Comparison of ENCODE assay signal across 10 mouse cellular contexts in the genomic region with DNA sequence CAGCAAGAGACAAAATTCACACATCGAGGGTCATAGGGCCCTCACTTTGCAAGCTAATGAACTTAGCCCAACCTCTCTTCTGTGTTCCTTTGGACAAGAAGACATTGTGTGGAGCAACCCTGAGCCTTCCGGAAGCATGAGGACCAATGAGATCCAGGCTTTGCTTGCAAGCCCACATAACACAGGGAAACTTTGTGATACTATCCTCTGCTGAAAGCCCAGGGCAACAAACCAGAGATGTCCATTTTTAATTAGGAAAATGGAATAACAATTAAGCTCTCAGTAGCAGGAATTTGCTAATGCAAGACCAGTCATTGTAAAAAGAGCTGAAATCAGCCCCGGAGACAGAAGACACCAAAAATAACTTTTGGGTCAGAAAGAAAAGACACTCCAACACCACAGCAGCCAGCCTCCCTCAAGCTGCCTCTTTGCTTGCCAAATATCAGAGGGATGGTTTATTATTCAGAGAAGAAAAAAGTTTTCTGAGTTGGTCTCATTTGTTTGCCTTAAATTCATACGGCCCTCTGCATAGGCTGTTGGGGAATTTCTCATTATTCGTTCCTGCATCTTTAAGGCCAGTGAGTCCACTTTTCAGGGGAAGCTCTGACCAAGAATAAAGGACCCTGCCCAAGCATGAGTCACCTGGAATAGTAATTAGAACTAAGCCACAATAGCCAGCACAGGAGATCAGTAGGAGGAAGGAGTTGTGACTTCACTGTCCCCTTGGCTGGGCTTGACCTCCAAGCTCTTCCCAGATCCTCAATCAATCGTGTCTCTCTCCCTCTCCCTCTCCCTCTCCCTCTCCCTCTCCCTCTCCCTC.
DNase-seq lines count a peak whose midpoint lies in the region; ATAC-seq and TF ChIP-seq lines count a peak whose summit lies in the region.
"Had no signal": no experiment of that assay in that cellular context is flagged by ENCODE, and none has a peak within 500 bp of the region (broad histone marks: within the 10 kb centered on the region; RNA-seq: fewer than 3 reads in every experiment).

No protein-coding gene starts in this region.

- H3K36me3 ChIP-seq in heart, embryonic 10.5 days = no peaks in the 10 kb centered on the region
- H3K36me3 ChIP-seq in lung, embryonic 16.5 days (ENCODE audit: control insufficient read depth, insufficient read depth, low read length) = no peaks in the 10 kb centered on the region
- H3K36me3 ChIP-seq in heart, postnatal 0 days (replicated peaks; ENCODE audit: control insufficient read depth, insufficient read depth, low read length) = no peaks in the 10 kb centered on the region
- no peaks in the 10 kb centered on the region for H3K36me3 ChIP-seq in stomach, embryonic 15.5 days

- no peak for TF ChIP-seq EP300 in heart, postnatal 0 days (IDR thresholded peaks at IDR 0.05; ENCODE audit: low read depth)

- no peaks in the 10 kb centered on the region for H3K4me1 ChIP-seq in heart, embryonic 10.5 days
- H3K4me1 ChIP-seq in lung, embryonic 16.5 days (replicated peaks; ENCODE audit: control insufficient read depth, insufficient read depth, low read length) = peaks cover 8% of the 10 kb centered on the region
- H3K4me1 ChIP-seq in heart, postnatal 0 days (ENCODE audit: control insufficient read depth, insufficient read depth) = 0 out of 2 replicates have a peak, but pooled peaks cover 7% of the 10 kb centered on the region
- 0 out of 2 replicates have a peak, but pooled peaks cover 8% of the 10 kb centered on the region for H3K4me1 ChIP-seq in stomach, embryonic 15.5 days

- peak; percentile 49 for ATAC-seq in lung, embryonic 16.5 days (ENCODE audit: low read depth)
- 0 out of 2 replicates have a peak, but pooled peaks have one; percentile 36 for ATAC-seq in heart, postnatal 0 days (ENCODE audit: insufficient read depth, low read depth)
- ATAC-seq in stomach, embryonic 15.5 days (ENCODE audit: insufficient read depth, low FRiP score, low read depth) = no peak
- ATAC-seq: inflammation-experienced regulatory T-cells, adult 6 months had no signal

- no peak overlapping the region for H3K9ac ChIP-seq in lung, embryonic 16.5 days (ENCODE audit: low read length)
- H3K9ac ChIP-seq in heart, postnatal 0 days (replicated peaks; ENCODE audit: low read depth, low read length) = no peak overlapping the region
- no peak overlapping the region for H3K9ac ChIP-seq in stomach, embryonic 15.5 days

- 71% methylated on average over 6 of the region's 6 CpGs for WGBS in heart, embryonic 10.5 days
- 50% methylated on average over 6 of the region's 6 CpGs for WGBS in lung, embryonic 16.5 days
- WGBS in heart, postnatal 0 days = 59% methylated on average over 6 of the region's 6 CpGs
- 45% methylated on average over 6 of the region's 6 CpGs for WGBS in stomach, embryonic 15.5 days

- no peak overlapping the region for H3K27ac ChIP-seq in heart, embryonic 10.5 days
- H3K27ac ChIP-seq in lung, embryonic 16.5 days (ENCODE audit: low read length) = peak overlapping the region; percentile 87
- peak overlapping the region; percentile 73 for H3K27ac ChIP-seq in heart, postnatal 0 days (ENCODE audit: low read depth)
- H3K27ac ChIP-seq in stomach, embryonic 15.5 days = peak overlapping the region; percentile 75

- peak; percentile 35 to 72 for DNase-seq in heart, adult 9 months (ENCODE audit: low spot score in 2 of 2)
- no peak for DNase-seq in heart, embryonic 10.5 days (ENCODE audit: low spot score)
- no peak for DNase-seq in lung, adult 18-20 months
- peak; percentile 14 for DNase-seq in heart, postnatal 0 days (ENCODE audit: low spot score)
- no peak for DNase-seq in urinary bladder, postnatal 10 days (ENCODE audit: low spot score)
- no peak for DNase-seq in urinary bladder, postnatal 14 days (ENCODE audit: low spot score)

- no peak for TF ChIP-seq CTCF in heart, postnatal 0 days (IDR thresholded peaks at IDR 0.05; ENCODE audit: low read depth)

- no peak overlapping the region for H3K4me2 ChIP-seq in lung, embryonic 16.5 days (ENCODE audit: low read depth, low read length)
- H3K4me2 ChIP-seq in heart, postnatal 0 days (ENCODE audit: low read depth, low read length) = no peak overlapping the region
- H3K4me2 ChIP-seq in stomach, embryonic 15.5 days = no peak overlapping the region

- peaks cover 4% of the 10 kb centered on the region; the same call in 1 of the 2 replicates for H3K9me3 ChIP-seq in heart, embryonic 10.5 days
- 0 out of 2 replicates have a peak, but pooled peaks cover 5% of the 10 kb centered on the region for H3K9me3 ChIP-seq in lung, embryonic 16.5 days (ENCODE audit: control insufficient read depth, low read length)
- H3K9me3 ChIP-seq in heart, postnatal 0 days (replicated peaks; ENCODE audit: control insufficient read depth, low read length) = peaks cover 13% of the 10 kb centered on the region
- 0 out of 2 replicates have a peak, but pooled peaks cover 3% of the 10 kb centered on the region for H3K9me3 ChIP-seq in stomach, embryonic 15.5 days

- no peaks in the 10 kb centered on the region for H3K27me3 ChIP-seq in heart, embryonic 10.5 days (ENCODE audit: insufficient read depth, poor library complexity, severe bottlenecking)
- H3K27me3 ChIP-seq in lung, embryonic 16.5 days (ENCODE audit: control insufficient read depth, insufficient read depth, low read depth, low read length) = no peaks in the 10 kb centered on the region
- no peaks in the 10 kb centered on the region for H3K27me3 ChIP-seq in heart, postnatal 0 days (ENCODE audit: control insufficient read depth, insufficient read depth, low read length)
- H3K27me3 ChIP-seq in stomach, embryonic 15.5 days (replicated peaks) = no peaks in the 10 kb centered on the region
- H3K27me3 ChIP-seq: megakaryocyte, embryonic 14.5 days had no signal

- no peak overlapping the region for H3K4me3 ChIP-seq in heart, embryonic 10.5 days
- no peak overlapping the region for H3K4me3 ChIP-seq in lung, embryonic 16.5 days (ENCODE audit: low read length)
- H3K4me3 ChIP-seq in heart, postnatal 0 days (ENCODE audit: low read depth, low read length) = no peak overlapping the region
- no peak overlapping the region for H3K4me3 ChIP-seq in stomach, embryonic 15.5 days (replicated peaks)
- H3K4me3 ChIP-seq: megakaryocyte, embryonic 14.5 days had no signal

Comparison
In these comparisons a context has a peak if more than half of its experiments do, and no peak if none do; other contexts are left out.
1. DNase-seq: peak in heart, adult 9 months (2 of 2) and heart, postnatal 0 days (single experiment); none in heart, embryonic 10.5 days (single experiment), lung, adult 18-20 months (0 of 2), urinary bladder, postnatal 10 days (single experiment) and urinary bladder, postnatal 14 days (single experiment).